Mouse (Mus musculus) yolk sac, embryonic 10.5 days (tissue): ENCODE measurements around the gene Lrrfip2.
A peak's percentile ranks its signal among the peaks of the same experiment; 100 is the strongest.

Experiments
- DNase-seq: peaks from one replicate; pipeline ENCODE4 v3.0.0-alpha.2; 2017; ENCODE audit warnings: low spot score

Gene Lrrfip2

DNA sequence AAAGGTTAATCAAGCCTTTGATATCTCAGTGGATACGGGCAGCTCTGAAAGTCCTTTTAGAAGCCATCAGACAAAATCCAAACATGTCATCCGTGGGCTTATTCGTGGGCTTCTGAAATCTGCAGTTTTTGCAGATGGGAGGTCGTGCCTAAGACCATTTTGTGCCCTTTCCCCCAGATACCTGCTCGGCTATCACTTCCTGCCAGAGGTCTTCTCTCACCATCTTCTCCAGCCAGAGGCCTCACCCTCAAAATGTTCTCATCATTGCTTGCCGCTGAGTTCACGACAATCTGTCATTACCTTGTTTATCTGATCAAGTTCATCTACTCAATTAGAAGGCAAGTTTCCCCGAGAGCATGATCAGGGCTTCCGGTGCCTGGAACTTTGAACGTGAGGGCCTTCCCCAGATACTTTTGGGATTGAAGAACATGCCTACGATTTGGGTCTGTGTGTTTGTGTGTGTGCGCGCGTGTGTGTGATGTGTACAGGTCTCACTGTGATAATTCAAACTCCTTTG lies at the start of gene Lrrfip2:
Lrrfip2 (plus strand) TSS at position 467 of the 517 bp plus-strand sequence.
- DNase-seq = no peak

DNA sequence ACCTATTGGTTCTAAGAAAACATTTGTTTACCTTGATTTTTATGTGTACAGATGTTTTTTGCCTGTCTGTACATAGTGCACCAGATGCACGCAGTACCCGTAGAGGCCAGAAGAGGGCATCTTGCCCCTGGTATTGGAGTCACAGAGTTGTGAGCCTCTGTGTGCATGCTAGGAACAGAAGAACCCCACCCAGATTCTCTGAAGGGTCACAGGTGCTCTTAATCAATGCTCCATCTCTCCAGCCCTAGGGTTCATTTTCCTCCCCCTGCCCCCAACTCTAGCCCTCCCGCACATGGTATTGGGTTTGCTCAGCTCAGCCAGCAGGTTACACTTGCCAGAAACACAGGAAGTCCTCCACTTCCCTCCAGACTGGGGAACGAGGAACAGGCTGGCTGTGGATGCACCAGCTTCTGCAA lies 46.8 kb upstream of the Lrrfip2 start:
- DNase-seq = no peak

DNA sequence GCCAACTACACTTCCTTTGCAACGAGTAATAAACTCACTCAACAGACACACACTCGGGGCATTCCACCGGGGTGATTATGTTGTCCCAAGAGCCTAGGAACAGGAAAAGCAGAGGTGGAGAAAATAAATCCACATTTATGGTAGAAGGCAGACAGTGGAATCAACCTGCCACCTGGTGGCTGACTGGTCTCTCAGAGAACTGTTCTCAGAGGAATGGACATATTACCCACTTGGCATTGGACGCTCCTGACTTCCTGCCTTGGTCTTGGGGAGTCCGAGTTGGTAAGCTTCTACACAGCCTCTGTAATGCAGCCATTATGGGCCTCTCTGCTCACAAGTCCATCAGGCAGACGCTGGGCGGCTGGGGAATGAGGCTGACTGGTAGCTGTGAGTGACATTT lies 45.2 kb upstream of the Lrrfip2 start:
- no peak for DNase-seq

DNA sequence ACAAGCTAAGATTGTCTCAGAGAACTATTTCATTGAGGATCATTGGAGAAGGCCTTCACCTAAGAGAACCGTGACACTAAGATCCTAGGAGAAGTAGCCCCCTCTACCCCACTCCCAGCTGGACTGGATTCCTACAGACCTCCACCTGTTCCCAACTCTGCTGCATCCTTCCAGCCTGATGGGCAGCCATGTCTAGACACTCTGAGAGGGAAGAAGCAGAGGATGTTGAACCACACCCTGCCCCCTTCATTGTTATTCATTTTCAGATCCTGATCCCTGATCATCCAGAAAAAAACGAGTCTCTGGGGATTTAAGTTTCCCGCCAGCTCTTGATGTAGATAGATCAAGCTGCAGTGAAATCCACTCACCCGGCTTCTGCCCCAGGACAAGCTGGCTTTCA lies 44.4 kb upstream of the Lrrfip2 start:
- DNase-seq = no peak

DNA sequence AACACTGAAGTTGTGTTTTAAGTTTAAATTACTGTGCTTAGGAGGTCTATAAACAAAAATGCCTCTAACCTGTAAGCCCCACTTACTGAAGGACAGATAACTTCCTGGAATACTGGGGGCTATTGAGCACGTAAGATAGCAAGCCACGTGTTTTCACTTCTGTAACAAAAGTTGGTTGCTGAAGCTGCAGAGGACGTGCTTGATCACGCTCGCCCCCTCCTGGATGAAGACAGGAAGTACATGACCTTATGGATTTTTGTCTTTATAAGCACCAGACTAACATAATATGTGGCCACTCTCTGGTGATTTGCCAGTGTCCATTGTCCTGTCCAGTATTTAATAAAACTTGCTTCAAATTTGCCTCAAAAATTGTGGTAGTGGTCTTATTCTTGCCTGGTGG lies 39.6 kb upstream of the Lrrfip2 start:
- no peak for DNase-seq

DNA sequence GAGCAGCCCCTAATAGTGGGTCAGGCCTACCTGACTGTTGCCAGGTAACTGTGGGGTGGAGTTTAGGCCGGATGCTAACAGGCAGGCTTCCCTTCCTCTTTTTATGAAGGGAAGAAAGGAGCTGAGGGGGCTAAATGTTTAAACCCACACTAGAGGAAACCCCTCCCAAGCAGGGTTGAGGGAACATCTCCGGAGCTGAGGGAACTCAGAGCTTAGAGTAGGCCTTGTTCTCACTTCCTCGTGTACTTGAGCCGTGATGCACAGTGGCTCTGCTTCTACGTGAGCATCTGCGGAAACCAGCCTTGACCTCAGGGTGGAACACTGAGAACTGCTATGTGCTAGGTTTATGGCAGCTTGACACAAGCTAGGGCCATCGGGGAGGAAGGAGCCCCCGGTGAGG lies 36.6 kb upstream of the Lrrfip2 start:
- DNase-seq = no peak

DNA sequence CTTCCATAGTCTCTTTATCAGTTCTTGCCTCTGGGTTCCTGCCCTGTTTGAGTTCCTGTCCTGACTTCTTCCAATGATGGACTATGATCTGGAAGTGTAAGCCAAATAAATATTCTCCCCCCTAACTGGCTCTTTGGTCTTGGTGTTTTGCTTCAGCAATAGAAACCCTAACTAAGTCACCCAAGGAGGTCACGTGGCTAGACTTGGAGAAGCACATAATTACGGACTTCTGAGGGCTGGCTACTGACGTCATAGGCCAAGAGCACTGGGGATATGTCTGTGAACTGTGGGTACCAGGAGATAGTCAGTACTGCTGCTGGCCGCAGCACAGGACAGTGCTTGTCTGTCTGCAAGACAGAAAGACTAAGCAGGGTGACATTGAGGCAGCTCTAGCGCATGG lies 35.6 kb upstream of the Lrrfip2 start:
- no peak for DNase-seq

DNA sequence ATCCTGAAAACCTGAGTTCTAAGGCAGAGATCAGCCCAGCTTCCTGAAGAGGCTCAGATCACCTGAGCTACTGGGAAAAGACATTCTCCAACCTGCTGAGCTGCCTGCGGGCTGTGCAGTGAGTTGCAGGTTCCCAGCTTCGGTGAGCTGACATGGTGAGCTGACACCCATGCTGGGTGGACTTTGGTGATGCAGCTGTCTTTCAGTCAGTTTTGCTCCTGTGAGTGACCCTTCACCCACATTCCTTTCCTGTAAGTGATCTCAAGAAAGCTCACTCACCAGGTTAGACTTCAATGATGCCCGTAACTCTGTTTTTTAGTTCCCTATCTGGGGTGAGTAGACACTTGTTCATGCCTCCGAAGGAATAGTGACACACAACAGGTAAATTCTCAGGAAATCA lies 32.1 kb upstream of the Lrrfip2 start:
- DNase-seq = no peak

DNA sequence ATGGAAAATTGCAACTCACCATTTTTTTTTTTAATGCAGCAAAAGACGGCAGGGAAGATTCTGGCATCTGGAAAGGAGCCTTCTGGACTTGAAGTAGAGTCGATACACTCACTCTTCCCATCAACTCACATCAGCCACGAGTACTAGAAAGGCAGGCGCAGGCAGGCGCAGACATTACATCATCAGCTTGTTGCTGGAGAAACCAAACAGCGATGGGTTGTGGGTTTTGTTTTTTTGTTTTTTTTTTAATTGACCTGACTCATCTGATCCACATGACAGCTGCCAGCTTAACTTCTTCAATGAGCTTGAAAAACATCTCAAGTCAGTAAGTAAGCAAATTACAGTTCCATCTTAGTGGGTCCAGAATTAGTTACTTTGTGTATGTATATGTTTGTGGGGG lies 31.3 kb upstream of the Lrrfip2 start:
- no peak for DNase-seq

DNA sequence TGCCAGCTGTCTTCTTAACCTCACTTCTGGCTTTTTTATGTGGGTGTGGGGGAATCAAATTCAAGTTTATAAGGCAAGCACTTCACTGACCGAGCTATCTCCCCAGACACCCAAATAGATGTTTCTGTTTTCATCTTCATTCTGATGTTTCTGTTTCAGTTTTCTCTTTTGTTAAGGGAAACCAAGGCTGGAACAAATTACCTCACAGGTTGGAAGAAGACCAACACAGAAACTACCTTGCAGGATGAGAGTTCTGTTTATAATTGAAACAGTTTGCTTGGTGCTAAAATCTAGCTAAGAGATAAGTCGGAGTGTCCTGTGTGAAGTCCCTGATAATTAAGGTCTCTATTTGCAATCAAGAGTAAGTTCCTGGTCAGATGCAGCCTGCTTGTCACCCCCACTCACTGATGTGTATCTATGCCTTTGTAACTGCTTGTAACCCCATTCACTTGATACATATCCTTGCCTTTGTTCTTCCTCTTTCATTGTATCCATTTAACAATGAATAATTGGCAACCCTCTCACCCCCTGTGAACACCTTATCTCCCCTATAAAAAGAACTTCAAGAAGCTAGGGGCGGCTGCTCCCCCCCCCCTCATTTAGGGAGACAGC lies 30.3 kb upstream of the Lrrfip2 start:
- no peak for DNase-seq

DNA sequence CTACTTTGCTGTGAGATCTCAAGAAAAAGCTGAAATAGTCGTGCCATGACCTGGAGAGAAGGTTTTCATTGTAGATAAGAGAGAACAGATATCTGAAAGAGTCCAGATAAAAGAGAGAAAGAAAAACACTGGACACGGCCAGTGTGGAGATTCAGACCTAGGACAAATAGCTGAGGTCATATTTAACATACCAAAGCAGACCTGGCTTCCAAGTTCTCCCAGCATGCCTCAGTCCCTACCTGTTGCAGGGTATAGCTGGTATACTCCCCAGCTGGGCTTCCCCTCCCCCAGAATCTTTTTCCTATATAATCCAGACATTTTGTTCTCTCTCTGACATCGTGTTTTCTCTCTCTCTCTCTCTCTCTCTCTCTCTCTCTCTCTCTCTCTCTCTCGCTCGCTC lies 29.4 kb upstream of the Lrrfip2 start:
- no peak for DNase-seq

DNA sequence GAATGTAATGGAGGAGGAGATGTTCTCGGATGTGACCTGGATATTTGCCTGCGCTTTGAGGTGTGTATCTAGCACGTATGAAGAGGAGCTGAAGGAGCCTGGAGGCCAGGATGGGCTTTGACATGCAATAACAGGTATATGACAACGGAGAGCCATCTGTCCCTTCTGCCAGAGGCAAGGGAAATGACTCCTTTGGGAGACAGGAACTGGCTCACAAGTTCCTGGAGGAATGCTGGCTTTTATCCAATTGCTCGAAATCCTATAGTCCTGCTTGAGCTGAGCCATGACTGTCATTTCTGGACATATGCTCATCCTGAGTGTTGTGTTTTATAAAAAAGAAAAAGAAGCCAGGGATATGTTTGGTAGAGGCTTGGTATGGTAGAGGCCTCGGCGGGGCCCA lies 28.5 kb upstream of the Lrrfip2 start:
- DNase-seq = no peak

DNA sequence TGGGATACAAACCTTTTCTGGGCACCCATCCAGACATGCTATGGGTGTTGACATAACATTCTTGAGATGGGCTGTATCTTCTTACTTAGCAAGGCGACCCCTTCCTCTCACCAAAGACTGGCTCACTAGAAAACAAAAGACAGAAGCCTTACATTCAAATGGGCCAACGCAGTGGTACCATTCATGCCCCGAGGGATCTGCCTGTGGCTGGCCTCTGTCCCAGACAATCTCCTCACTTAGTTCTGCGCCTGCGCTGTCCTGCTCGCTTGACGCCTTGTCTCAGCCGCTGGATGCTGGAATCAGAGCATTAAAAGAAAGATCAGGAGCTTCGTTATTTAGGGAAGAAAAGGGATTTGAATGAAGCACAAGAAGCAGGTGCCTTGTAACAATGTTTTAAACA lies 24.7 kb upstream of the Lrrfip2 start:
- DNase-seq = no peak

DNA sequence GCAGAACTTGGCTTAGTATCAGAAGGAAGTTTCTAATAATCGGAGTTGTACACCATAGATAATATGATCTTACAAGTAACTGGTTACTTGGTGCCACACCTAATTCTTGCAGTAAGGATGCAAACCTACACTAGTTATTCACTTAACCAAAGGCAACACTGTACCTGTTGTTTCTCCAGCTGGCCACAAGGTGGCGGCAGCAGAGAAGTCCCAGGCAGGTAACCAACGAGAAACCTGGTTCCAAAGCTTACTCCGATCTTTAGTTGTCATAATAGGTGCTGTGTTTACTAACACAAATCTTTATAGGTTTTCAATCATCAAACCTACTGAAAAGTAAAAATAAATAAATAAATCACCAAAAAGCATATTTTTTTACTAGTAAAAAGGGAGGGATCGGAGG lies 24.3 kb upstream of the Lrrfip2 start:
- DNase-seq = peak; percentile 11

DNA sequence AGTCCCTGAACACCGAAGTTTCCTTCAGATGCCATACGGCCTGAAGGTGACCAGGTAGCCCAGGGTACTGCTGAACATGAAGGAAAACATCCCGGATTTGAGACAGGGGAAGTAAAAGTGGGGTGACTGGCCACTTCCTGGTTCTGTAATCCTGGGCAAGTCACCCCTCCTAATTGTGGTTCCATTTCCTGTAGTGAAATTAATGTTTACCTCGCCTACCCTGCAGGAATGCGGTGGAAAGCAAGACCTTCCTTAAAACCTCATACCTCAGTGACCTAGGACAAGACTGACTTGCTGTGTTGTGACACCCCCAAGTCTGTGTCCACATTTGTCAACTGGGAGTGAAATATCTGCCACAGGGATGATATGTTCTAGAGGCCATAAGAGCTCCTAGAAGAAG lies 22.8 kb upstream of the Lrrfip2 start:
- DNase-seq = no peak

DNA sequence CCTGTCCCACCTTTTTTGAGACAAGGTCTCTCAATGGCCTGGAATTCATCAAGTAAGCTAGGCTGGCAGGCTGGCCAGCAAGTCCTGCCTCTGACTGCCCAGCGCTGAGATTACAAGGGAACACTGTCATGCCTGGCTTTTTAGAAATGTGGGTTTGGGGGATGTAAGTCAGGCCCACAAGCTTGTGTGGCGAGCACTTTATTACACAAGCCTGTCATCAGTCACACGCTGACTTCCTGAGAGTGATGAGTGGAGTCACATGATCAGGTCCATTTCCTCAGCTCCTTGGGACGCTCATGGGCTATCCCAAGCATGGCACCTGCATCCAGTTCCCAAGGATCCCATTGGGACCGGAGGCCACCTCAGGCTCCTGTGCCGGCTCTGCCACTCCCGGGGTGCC lies 21.7 kb upstream of the Lrrfip2 start:
- no peak for DNase-seq

DNA sequence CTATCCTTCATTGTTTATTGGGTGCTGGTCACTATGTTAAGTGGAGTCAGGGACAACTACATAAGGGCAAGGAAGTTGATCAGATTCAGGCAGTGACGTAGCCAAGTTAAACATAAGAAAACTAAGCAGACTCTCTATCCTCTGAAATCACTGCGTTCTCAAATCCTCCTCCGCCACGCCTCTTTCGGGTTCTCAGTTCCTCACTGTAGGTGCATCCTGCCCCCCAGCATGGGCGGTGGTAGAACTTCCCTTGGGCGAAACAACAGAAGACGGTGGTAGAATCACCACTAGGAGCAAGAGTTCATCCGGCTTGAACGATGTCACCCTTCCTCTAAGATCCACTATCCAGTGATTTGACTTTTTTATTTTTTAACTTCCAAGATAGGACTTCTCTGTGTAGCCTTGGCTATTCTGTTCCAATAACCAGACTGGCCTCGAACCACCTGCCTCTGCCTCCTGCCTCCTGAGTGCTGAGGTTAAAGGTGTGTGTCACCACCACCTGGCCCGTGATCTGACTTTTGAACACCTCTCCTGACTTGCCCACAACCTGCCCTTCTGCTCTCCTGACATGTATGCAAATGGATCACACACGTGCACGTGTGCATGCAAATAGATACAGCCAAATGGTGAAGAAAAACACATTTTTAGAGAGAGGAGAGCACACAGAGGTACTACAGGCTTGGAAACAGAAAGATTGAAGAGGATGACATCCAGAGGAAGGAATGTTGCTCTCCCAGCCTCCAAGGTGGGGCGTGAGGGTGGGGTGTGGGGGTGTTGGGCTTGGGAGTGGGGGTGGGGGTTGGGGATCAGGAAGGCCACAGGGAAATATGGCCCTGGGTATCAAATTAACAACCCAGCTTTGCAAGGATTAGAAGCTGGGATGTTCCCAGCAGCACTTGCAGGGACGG lies 20.7 kb upstream of the Lrrfip2 start:
- DNase-seq = no peak

DNA sequence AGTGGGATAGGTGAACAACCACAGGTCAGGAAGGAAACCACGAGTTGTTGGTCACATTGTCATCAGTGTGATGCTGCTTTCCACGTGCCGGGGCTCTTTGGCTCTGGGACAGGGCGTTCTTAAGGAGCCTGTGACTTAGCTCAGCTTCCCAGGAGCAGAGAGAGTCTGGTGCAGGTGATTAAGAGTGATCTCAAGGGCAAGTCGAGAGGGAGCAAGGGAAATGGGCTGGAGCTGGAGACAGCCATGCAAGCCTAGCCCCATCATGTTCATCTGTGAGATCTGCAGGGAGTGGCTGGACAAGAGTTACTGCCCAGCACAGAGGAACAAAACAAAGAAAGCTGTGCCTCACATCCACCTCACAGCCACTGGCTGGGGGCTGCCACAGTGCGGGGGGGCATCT lies 19.8 kb upstream of the Lrrfip2 start:
- DNase-seq = no peak

DNA sequence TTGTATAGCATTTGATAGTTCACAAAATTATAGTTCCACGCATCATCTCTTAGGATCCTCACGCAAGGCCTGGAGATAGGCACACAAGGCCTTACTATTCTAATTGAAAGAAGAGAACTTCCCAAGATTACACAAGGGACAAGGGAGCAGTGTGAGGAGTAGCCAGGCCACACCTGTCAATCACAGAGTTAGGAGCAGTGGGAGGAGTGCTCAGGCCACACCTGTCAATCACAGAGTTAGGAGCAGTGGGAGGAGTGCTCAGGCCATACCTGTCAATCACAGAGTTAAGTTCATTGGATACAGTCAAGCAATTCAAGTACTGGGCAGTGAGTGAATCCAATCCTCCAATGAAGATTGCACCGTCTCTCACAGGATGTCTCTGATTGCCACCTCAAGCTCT lies 17.0 kb upstream of the Lrrfip2 start:
- no peak for DNase-seq

DNA sequence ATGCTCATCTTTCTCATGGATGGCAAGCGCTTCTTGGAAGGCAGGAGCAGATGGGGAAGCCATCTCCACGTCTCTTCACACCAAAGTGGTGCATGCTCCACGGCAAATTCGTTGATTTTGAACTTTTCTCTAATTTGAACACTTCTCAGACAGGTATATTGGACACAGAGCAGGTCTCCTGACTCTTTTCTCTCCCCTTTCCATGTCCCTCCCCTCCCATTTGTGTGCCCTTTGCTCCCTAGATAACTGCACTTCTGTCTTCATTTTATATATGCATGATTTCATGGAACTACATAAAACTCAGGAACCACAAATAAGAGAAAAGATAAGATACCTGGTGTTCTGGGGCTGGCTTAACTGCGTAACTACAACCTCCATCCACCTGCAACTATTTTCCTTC lies 14.1 kb upstream of the Lrrfip2 start:
- no peak for DNase-seq

DNA sequence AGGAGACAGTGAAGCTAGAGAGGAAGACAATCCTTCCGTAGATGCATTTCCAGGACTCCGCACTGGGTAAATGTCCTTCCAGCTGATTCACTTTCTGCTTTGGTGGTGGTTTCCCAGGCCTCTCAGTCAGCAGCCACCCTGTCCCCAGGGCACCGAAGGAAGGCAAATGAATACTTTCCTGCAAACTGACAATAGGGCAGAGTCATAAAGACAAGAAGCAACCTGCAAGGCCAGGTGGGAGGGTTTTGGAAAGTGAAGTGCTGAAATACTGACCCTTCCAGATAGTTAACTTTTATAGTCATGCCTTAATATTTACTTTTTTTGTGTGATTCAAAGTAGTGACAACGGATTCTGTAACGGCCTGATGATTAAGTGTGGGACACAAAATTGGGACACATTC lies 13.5 kb upstream of the Lrrfip2 start:
- no peak for DNase-seq

DNA sequence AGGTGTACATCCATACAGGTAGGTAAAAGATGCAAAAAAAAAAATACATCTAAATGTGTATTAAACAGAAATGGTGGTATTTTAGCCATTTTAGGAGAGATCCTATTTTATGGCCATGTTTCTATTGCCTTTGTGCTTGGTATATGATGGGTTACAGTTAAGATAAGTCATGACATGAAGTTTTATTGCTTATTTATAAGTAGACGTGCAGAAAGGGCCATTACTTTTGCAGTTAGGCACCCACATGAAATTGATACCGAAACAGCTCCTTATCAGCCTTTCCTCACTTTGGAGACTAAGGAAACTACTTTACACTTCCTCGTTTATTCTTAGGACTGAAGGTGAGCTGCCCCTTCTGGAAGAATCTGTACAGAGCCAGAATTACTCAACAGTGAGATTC lies 9.5 kb upstream of the Lrrfip2 start:
- no peak for DNase-seq

DNA sequence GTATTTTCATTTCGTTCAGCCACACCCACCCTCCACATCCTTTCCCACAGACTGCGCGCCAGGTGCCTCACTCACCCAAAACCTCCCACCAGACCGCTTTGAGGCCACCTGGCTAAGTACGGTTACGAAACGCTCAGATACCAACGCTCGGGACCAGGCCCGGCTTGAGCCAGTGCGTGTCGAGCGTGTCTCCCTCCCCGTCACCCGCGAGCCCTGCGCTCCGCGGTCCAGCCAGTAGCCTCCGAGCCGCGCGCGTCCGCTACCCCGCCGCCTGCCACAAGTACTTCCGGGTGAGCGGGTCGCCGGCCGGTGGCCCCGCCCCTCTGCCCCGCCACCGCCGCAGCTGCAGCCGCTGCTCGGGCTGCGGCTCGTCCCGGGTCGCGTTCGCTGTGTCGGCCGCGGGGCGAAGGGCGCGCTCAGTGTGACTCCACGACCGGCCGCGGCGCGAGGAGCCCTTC lies 431 bp downstream of the Lrrfip2 start:
- DNase-seq = peak; percentile 84
